Mouse (Mus musculus) ovary, postnatal 14 days (tissue): Measurements from ENCODE around the gene Notch4.

Experiments
- DNase-seq: peaks from one replicate; pipeline ENCODE4 v3.0.0; 2022; ENCODE audit warnings: low spot score

Notch4 gene

GRCm38 (mm10) chr17:34626773-34627092, 62.7 kb downstream of the Notch4 start:
- no peak for DNase-seq

DNA sequence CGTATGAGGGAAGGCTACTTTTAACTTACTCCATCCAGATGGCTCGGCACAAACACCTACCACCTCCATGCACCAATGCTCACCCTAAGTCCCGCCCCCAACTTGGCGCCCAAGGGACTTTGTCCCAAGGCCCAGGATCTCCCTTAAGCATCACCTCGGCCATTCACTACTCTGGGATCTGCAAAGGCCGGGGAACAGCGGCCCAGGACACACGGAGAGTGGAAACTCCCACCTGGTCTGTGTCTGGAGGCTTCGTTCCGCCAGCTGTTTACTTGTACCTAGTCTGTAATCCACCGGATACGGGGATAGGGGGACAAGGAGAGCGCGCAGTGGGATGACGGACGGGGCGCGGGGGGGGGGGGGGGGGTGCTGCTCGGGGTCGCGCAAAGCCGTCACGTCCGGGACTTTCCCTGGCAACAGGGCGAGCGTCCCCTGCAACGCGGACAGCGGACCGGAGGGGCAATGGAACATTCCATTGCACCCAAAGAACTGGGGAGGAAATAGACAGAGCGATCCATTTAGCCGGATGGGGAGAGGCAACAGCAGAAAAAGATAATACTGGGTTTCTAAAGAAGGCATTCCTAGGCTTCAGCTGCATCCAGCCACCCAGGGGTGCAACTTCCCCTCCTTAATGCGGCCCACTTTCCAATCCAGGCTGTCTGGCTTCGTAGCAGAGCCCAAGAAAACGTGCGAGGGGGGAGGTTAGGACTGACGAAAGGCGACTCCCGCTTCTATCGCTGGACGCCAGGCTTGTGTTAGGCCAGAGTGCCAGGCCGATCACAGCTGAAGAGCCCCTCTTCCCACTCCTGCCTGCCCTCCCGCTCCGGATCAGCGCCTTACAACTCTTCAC, 63.2 kb downstream of the Notch4 start:
- peak; percentile 65 for DNase-seq

GRCm38 (mm10) chr17:34627943-34628643, 64.0 kb downstream of the Notch4 start, which contains the start of gene Ppt2:
Gene Ppt2, minus strand, starts transcription at chr17:34628510.
- no peak for DNase-seq

GRCm38 (mm10) chr17:34628644-34628967, 64.5 kb downstream of the Notch4 start:
- no peak for DNase-seq

- DNase-seq, result no peak
Measured at GRCm38 (mm10) chr17:34629221-34629751, 65.2 kb downstream of the Notch4 start, which contains the start of gene Prrt1. Gene Prrt1, plus strand, starts transcription at chr17:34629533.

DNA sequence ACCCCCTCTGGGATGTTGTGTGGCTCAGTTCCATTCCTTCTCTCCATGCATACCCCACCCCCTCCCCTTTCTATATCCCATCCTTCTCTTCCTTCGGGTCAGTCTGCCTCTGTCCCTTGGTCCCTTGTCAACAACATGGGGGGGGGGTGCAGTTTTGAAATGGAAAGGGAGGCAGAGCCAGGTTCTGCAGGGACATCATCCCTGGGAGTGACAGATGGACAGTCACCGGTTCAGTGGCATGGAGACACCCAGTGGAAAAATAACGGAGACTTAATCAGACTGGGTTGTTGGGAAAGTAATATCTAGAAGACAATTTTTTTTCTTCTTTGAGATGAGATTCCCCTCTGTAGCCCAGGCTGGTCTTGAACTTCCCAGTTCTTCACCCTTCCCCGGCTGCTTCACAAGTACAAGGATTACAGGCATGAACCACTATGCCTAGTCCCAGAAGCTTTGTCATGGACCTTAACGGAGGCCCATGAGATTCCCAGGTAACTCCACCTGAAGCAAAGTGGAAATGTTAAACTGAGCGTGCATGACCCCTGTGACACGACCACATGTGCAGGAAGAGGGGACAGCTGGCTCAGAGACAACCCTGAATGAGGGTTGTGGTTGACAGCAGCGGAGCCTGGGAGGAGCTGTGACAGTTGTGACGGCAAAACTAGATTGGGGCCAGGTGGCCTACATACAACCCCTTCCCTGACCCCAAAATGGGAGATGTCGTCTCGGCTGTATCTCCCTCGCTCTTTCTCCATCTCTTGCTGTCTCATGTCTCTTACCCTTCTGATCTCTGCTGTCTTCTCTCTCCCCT, 65.9 kb downstream of the Notch4 start:
- DNase-seq, result no peak

DNA sequence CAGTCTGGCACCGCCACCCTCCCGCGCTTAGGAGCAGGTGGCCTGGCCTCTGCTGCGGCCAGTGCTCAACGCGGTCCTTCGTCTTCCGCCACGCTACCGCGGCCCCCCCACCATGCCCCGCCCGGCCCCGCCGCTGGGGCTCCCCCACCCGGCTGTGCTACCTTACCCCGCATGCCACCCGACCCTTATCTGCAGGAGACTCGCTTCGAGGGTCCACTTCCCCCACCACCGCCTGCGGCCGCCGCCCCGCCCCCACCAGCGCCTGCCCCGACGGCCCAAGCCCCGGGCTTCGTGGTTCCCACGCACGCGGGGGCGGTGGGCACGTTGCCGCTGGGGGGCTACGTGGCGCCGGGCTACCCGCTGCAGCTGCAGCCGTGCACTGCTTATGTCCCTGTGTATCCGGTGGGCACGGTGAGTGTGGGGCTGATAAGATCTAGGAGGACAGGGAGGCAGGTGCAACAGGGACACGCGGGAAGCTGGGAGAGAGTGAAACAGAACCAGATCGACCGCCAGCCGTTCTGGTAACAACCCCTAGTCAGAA, 66.8 kb downstream of the Notch4 start:
- no peak for DNase-seq

- no peak for DNase-seq
Measured at GRCm38 (mm10) chr17:34631647-34632046, 67.6 kb downstream of the Notch4 start.

DNA sequence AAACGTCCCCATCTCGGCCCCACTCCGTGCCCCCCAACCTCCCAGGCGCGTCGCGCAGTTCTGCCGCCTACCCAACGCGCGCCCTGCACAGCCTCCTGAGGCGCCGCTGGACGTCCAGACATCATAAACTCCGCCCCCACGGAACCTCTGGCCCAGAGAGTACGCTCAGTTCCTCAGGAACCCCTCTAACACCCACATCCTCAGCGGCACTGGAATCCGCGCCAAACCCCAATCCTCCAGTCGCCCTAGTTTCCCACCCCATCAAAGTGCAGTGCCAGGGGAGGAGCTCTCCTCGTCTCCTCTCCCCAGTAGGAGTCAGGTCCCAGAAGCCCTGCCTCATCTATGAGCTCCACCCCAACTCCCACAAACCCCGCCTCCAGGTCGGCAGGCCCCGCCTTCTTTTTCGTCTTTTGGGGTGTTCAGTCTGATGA, 68.2 kb downstream of the Notch4 start:
- DNase-seq, result peak; percentile 69

GRCm38 (mm10) chr17:34635671-34636070, 71.6 kb downstream of the Notch4 start:
- no peak for DNase-seq

- DNase-seq, result no peak
Measured at GRCm38 (mm10) chr17:34637459-34637858, 73.4 kb downstream of the Notch4 start.
